ENCODE assay signal across 8 mouse cellular contexts in the genomic region with DNA sequence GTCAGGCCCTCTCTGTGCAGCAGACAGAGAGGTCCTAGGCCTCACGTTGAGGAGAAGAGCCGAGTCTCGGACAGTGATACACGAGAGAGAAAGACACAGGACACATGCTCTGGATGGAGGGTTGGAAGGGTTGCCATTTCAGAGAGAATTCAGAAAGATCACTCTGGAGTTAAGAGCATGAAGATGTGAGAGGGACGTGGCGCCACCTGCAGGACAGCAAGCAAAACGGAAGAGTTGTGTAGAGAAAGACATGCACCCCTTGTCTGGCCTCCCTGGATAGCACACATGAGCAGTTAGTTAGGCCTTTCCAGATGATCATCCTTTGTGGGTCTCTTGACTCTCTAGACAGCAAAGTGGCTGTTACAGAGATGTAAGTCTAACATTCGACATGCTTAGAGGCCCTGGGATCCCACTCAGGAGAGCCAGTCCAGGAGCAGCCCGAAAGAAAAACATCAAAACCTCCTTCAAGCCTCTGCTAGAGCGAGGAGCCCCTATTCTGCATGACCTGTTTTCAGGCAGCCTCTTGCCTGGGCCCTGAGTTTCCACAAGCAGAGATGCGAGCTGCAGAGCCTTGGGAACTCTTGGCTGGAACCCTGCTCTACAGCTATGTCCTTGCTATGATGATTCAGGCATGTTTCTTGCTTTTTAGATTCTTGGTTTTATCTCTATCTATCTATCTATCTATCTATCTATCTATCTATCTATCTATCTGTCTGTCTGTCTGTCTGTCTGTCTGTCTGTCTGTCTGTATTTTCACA. TPM values are rescaled to one million over a fixed set of nuclear protein-coding genes. Genes with fewer than 3 reads are reported as not detected.
A peak's percentile ranks its signal among the peaks of the same experiment; 100 is the strongest.
DNase-seq lines count a peak whose midpoint lies in the region; ATAC-seq and TF ChIP-seq lines count a peak whose summit lies in the region.

No protein-coding gene starts in this region.

- intact Hi-C loops in gastrocnemius, postnatal 14 days (cut with DNase I; ENCODE audit: low total_unique reads), result loop anchor here (10.0 kb wide), 2 partner anchors 121 to 161 kb away; no protein-coding TSS in a partner anchor
- intact Hi-C loops in left cerebral cortex, postnatal 36 days (cut with DNase I), result loop anchor here (2.0 to 5.0 kb wide), 2 partner anchors 25 to 124 kb away; no protein-coding TSS in a partner anchor

- in situ Hi-C loops in ES-E14 (cut with MboI; ENCODE audit: low sequenced_read_pairs in 2 of 2, unreplicated experiment in 2 of 2), result no loop called here

- H3K27me3 ChIP-seq in kidney, embryonic 16.5 days (ENCODE audit: insufficient read depth, low read length), result peaks cover 27% of the 10 kb centered on the region
- no peaks in the 10 kb centered on the region for H3K27me3 ChIP-seq in cerebellum, adult 2 months (ENCODE audit: control insufficient read depth, insufficient read depth, low read length)
- H3K27me3 ChIP-seq in neural tube, embryonic 14.5 days (ENCODE audit: control insufficient read depth, insufficient read depth, low read length), result no peaks in the 10 kb centered on the region

- ATAC-seq in kidney, embryonic 16.5 days (ENCODE audit: low FRiP score, low TSS enrichment), result no peak
- ATAC-seq in neural tube, embryonic 14.5 days (ENCODE audit: low read depth), result 0 out of 2 replicates have a peak, but pooled peaks have one; percentile 17

- WGBS in kidney, embryonic 16.5 days, result 37% methylated on average over 11 of the region's 11 CpGs
- 39% methylated on average over 11 of the region's 11 CpGs for WGBS in cerebellum, adult 2 months
- 39% methylated on average over 11 of the region's 11 CpGs for WGBS in neural tube, embryonic 14.5 days

- H3K4me1 ChIP-seq in kidney, embryonic 16.5 days (ENCODE audit: insufficient read depth, low read length), result peaks cover 4% of the 10 kb centered on the region; the same call in 1 of the 2 replicates
- no peaks in the 10 kb centered on the region for H3K4me1 ChIP-seq in ES-E14 (ENCODE audit: control insufficient read depth in 2 of 2, insufficient read depth in 2 of 2, low read length in 2 of 2, poor library complexity in 1 of 2)
- H3K4me1 ChIP-seq in cerebellum, adult 2 months (ENCODE audit: control insufficient read depth, insufficient read depth, low read length), result no peaks in the 10 kb centered on the region
- H3K4me1 ChIP-seq in neural tube, embryonic 14.5 days (ENCODE audit: control insufficient read depth, insufficient read depth, low read length), result no peaks in the 10 kb centered on the region

- no peaks in the 10 kb centered on the region for H3K36me3 ChIP-seq in kidney, embryonic 16.5 days (ENCODE audit: insufficient read depth, low read length)
- H3K36me3 ChIP-seq in ES-E14 (ENCODE audit: control insufficient read depth, insufficient read depth, low read length, poor library complexity, severe bottlenecking), result no peaks in the 10 kb centered on the region
- H3K36me3 ChIP-seq in neural tube, embryonic 14.5 days (ENCODE audit: control insufficient read depth, insufficient read depth, low read length), result no peaks in the 10 kb centered on the region

- TF ChIP-seq CTCF in cerebellum, adult 2 months (IDR thresholded peaks at IDR 0.05; ENCODE audit: borderline replicate concordance, insufficient read depth, low read depth, low read length), result peak; percentile 82

- no peak overlapping the region for H3K4me2 ChIP-seq in kidney, embryonic 16.5 days (replicated peaks; ENCODE audit: low read depth, low read length)
- H3K4me2 ChIP-seq in neural tube, embryonic 14.5 days (ENCODE audit: low read depth, low read length), result no peak overlapping the region

- H3K9ac ChIP-seq in kidney, embryonic 16.5 days (replicated peaks; ENCODE audit: low read length), result no peak overlapping the region
- H3K9ac ChIP-seq in ES-E14 (ENCODE audit: insufficient read depth, low read depth, low read length, poor library complexity, severe bottlenecking), result no peak overlapping the region
- no peak overlapping the region for H3K9ac ChIP-seq in neural tube, embryonic 14.5 days (replicated peaks; ENCODE audit: low read depth, low read length)

- H3K9me3 ChIP-seq in kidney, embryonic 16.5 days (ENCODE audit: low read length), result no peaks in the 10 kb centered on the region
- no peaks in the 10 kb centered on the region for H3K9me3 ChIP-seq in ES-E14 (ENCODE audit: control insufficient read depth, insufficient read depth, low read depth, low read length)
- no peaks in the 10 kb centered on the region for H3K9me3 ChIP-seq in neural tube, embryonic 14.5 days (ENCODE audit: control insufficient read depth, low read length)

- TF ChIP-seq POLR2A in cerebellum, adult 2 months (IDR thresholded peaks at IDR 0.05; ENCODE audit: borderline replicate concordance, insufficient read depth, low read length), result no peak

- H3K4me3 ChIP-seq in kidney, embryonic 16.5 days (ENCODE audit: low read length), result no peak overlapping the region
- no peak overlapping the region for H3K4me3 ChIP-seq in ES-E14 (ENCODE audit: insufficient read depth in 1 of 2, low read depth in 1 of 2, low read length in 2 of 2, poor library complexity in 1 of 2, severe bottlenecking in 1 of 2)
- H3K4me3 ChIP-seq in cerebellum, adult 2 months (replicated peaks; ENCODE audit: insufficient read depth, low read depth, low read length), result no peak overlapping the region
- no peak overlapping the region for H3K4me3 ChIP-seq in neural tube, embryonic 14.5 days (ENCODE audit: low read depth, low read length)

- H3K27ac ChIP-seq in kidney, embryonic 16.5 days (ENCODE audit: low read length), result no peak overlapping the region
- no peak overlapping the region for H3K27ac ChIP-seq in ES-E14 (ENCODE audit: insufficient read depth, low read depth, low read length, poor library complexity, severe bottlenecking)
- no peak overlapping the region for H3K27ac ChIP-seq in cerebellum, adult 2 months (ENCODE audit: insufficient read depth, low read length)
- H3K27ac ChIP-seq in neural tube, embryonic 14.5 days (ENCODE audit: low read depth, low read length), result no peak overlapping the region

- DNase-seq in kidney, adult 18-20 months, result peak; percentile 70
- DNase-seq in ES-E14 (ENCODE audit: low read depth, low spot score), result peak; percentile 71
- peak; percentile 46 to 53 for DNase-seq in cerebellum, adult 2 months
- peak; percentile 74 for DNase-seq in gastrocnemius, postnatal 14 days
- DNase-seq in left cerebral cortex, postnatal 36 days (ENCODE audit: low spot score in 2 of 2), result peak; percentile 43 to 47
- DNase-seq in thymus, postnatal 36 days, result peak; percentile 48 to 57

TF ChIP-seq in ES-E14, 5 proteins besides CTCF, POLR2A, EP300 and RAD21:
- TF ChIP-seq HCFC1 (IDR thresholded peaks at IDR 0.05; ENCODE audit: borderline replicate concordance, insufficient read depth, low read length) (no peak), ZC3H11A (IDR thresholded peaks at IDR 0.05; ENCODE audit: borderline replicate concordance, low read depth, low read length) (peak; percentile 36; the same call in 1 of the 2 replicates)

RNA-seq across cellular contexts. Expression of gene Slc25a28, which starts 18.8 kb away (rescaled TPM):
- 15.5 and 15.7 TPM in 2 replicates for polyA plus RNA-seq in kidney, embryonic 16.5 days (2015; fragmentation: Nextera tagmentation; extraction: Ambion mirVana)
- total RNA-seq in ES-E14 (2012; rRNA removed), result 54.8 and 68.4 TPM in 2 replicates
- polyA plus RNA-seq in cerebellum, adult 2 months (2012; rRNA removed), result 109 and 110 TPM in 2 replicates
- 10 to 100 TPM; 17.0 to 18.8 TPM for total RNA-seq in gastrocnemius, postnatal 14 days (2021)
- 10 to 100 TPM; 39.2 to 39.9 TPM for total RNA-seq in left cerebral cortex, postnatal 36 days (2021)
- polyA plus RNA-seq in neural tube, embryonic 14.5 days (2014; fragmentation: Nextera tagmentation; extraction: Ambion mirVana), result 14.1 and 15.5 TPM in 2 replicates

RNA-seq across cellular contexts. Expression of gene Entpd7, which starts 33.6 kb away (rescaled TPM):
- 12.9 and 15.0 TPM in 2 replicates for polyA plus RNA-seq in kidney, embryonic 16.5 days (2015; fragmentation: Nextera tagmentation; extraction: Ambion mirVana)
- total RNA-seq in ES-E14 (2012; rRNA removed), result 10.3 and 11.4 TPM in 2 replicates
- polyA plus RNA-seq in cerebellum, adult 2 months (2012; rRNA removed), result 10.8 and 11.7 TPM in 2 replicates
- 1 to 10 TPM; 2.7 to 3.3 TPM for total RNA-seq in gastrocnemius, postnatal 14 days (2021)
- total RNA-seq in left cerebral cortex, postnatal 36 days (2021), result 10 to 100 TPM; 22.5 to 23.3 TPM
- 13.7 and 14.5 TPM in 2 replicates for polyA plus RNA-seq in neural tube, embryonic 14.5 days (2014; fragmentation: Nextera tagmentation; extraction: Ambion mirVana)

RNA-seq across cellular contexts. Expression of gene Nkx2-3, which starts 43.8 kb away (rescaled TPM):
- polyA plus RNA-seq in kidney, embryonic 16.5 days (2015; fragmentation: Nextera tagmentation; extraction: Ambion mirVana), result 0.07 TPM in 1 of 2 replicates, not detected in the other
- total RNA-seq in ES-E14 (2012; rRNA removed), result 0.27 TPM in 1 of 2 replicates, not detected in the other
- polyA plus RNA-seq in cerebellum, adult 2 months (2012; rRNA removed), result not detected in 2 replicates
- total RNA-seq in gastrocnemius, postnatal 14 days (2021), result not detected
- total RNA-seq in left cerebral cortex, postnatal 36 days (2021), result not detected
- polyA plus RNA-seq in neural tube, embryonic 14.5 days (2014; fragmentation: Nextera tagmentation; extraction: Ambion mirVana), result not detected in 2 replicates
